Mouse (Mus musculus) liver, postnatal 0 days (tissue): ENCODE measurements around the gene Oaz3. TPM values are rescaled to one million over a fixed set of nuclear protein-coding genes. Genes with fewer than 3 reads are reported as not detected.

Source experiments
- ATAC-seq: fragments of 200-750 bp; cut with Nextera tagmentation; 2 replicates; pipeline ENCODE4 v1.8.0; 2017; ENCODE audit warnings: mild to moderate bottlenecking, moderate library complexity
- DNase-seq: peaks from one replicate; pipeline ENCODE4 v3.0.0-alpha.2; 2016
- H3K27ac ChIP-seq: fragments of 300-500 bp; sonication (generic); 2 replicates; pipeline ENCODE4 v1.5.1; 2014; ENCODE audit warnings: antibody characterized with exemption, moderate library complexity, mild to moderate bottlenecking, low read depth
- H3K27me3 ChIP-seq: fragments of 300-500 bp; sonication (generic); 2 replicates; pipeline ENCODE4 v1.6.1; 2014; ENCODE audit warnings: low read length, control low read depth, mixed read lengths; ENCODE audit not compliant: insufficient read depth
- H3K36me3 ChIP-seq: fragments of 300-500 bp; sonication (generic); replicated peaks from 2 replicates; pipeline ENCODE4 v1.6.1; 2014; ENCODE audit warnings: mild to moderate bottlenecking, control low read depth, low read length, moderate library complexity, mixed read lengths; ENCODE audit not compliant: insufficient read depth
- H3K4me1 ChIP-seq: fragments of 300-500 bp; sonication (generic); 2 replicates; pipeline ENCODE4 v1.6.1; 2014; ENCODE audit warnings: antibody characterized with exemption, mild to moderate bottlenecking, control low read depth; ENCODE audit not compliant: insufficient read depth
- H3K4me2 ChIP-seq: fragments of 300-500 bp; sonication (generic); 2 replicates; pipeline ENCODE4 v1.6.1; 2014; ENCODE audit warnings: low read depth, mild to moderate bottlenecking, low read length, moderate library complexity, mixed read lengths
- H3K4me3 ChIP-seq: fragments of 300-500 bp; sonication (generic); 2 replicates; pipeline ENCODE4 v1.5.1; 2014; ENCODE audit warnings: low read depth, low read length
- H3K9ac ChIP-seq: fragments of 300-500 bp; sonication (generic); replicated peaks from 2 replicates; pipeline ENCODE4 v1.6.1; 2014; ENCODE audit warnings: mild to moderate bottlenecking, moderate library complexity
- H3K9me3 ChIP-seq: fragments of 300-500 bp; sonication (generic); 2 replicates; pipeline ENCODE4 v1.6.1; 2016; ENCODE audit warnings: mild to moderate bottlenecking, control low read depth, low read length, mixed read lengths
- CTCF ChIP-seq: sonication (generic); IDR thresholded peaks from 2 replicates; pipeline ENCODE4 v1.5.1; 2016; ENCODE audit warnings: antibody characterized with exemption, low read depth
- EP300 ChIP-seq: IDR thresholded peaks from 2 replicates; pipeline ENCODE4 v1.6.1; 2016; ENCODE audit warnings: antibody characterized with exemption, low read depth, mild to moderate bottlenecking
- WGBS: fragments of 180-500 bp; shearing (Covaris S2); extraction: QIAGEN DNeasy Blood & Tissue Kit; methylation state at CpG from one replicate; pipeline ENCODE4 v1.1.7; 2014; ENCODE audit not compliant: insufficient replicate concordance; 5-methylcytosine and 5-hydroxymethylcytosine counted together
- polyA plus RNA-seq: library from polyadenylated mRNA; unstranded; fragments of >200 nt; fragmentation: Nextera tagmentation; extraction: Ambion mirVana; gene quantifications from 2 replicates; pipeline ENCODE4 v1.2.1, GENCODE M21; 2015

Oaz3 gene
- polyA plus RNA-seq, 1 experiment from 2014 or later: 0.38 TPM

DNA sequence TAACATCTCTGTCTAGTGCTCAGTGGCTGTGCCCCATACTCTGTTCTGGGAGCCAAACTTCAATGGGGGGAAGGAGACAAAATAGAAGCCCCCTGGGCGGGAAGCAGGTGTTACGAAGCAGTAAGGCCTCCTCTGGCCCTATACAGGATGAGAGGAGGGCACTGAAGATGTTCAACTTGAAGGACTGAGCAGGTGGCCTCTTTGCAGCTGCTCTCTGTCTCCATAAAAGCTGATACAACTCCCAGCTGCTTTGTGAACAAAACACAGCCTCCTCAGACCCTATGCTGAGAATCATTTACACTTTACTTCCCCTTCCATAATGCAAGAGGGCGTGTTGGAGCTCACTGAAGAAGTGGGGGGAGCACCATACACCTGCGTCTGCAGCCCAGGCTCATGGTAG lies 57.0 kb downstream of the Oaz3 start:
- Histone ChIP-seq H3K9me3 (no peaks in the 10 kb centered on the region), H3K4me2 (no peak overlapping the region), H3K4me1 (no peaks in the 10 kb centered on the region), H3K27me3 (no peaks in the 10 kb centered on the region), H3K27ac (no peak overlapping the region), H3K36me3 (no peaks in the 10 kb centered on the region), H3K9ac (no peak overlapping the region), H3K4me3 (no peak overlapping the region)
- TF ChIP-seq CTCF (no peak), EP300 (no peak)
- WGBS: 45% methylated on average over 4 of the region's 4 CpGs
- ATAC-seq (no peak), DNase-seq (no peak)

DNA sequence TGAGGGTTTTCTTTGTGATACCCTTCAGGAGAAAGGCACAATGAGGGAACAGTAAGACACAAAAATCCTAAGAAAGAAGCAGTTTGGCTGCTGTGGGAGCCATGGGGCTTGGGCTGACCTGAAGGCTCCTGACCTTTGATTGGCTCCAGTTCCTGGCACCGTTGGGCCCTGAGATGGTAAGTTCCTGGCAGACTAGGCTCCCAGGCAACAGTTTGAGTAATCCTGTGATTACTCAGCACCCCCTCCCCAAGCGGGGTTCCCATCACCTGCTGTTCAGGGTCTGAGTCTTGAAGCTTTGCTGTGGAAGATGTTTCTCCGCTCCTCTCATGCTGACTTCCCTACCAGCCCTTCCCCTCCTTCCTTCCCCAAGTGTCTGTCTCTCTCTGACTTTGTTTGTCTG lies 60.2 kb downstream of the Oaz3 start:
- Histone ChIP-seq H3K27ac (no peak overlapping the region), H3K4me1 (no peaks in the 10 kb centered on the region), H3K9ac (no peak overlapping the region), H3K4me3 (no peak overlapping the region), H3K36me3 (no peaks in the 10 kb centered on the region; the same call in 1 of the 2 replicates), H3K4me2 (no peak overlapping the region), H3K9me3 (no peaks in the 10 kb centered on the region), H3K27me3 (no peaks in the 10 kb centered on the region)
- ATAC-seq: no peak
- 66% methylated on average over 3 of the region's 3 CpGs for WGBS
- TF ChIP-seq EP300: no peak
- no peak for TF ChIP-seq CTCF
- no peak for DNase-seq

Other genes with a start within 250 kb of the Oaz3 start
- gene Gm5286, start 247.2 kb downstream of the Oaz3 start, polyA plus RNA-seq: not detected in 2 replicates
- not detected in 2 replicates for gene Gm4778, start 179.9 kb downstream of the Oaz3 start, polyA plus RNA-seq
- 15.6 and 16.3 TPM in 2 replicates for gene Them4, start 133.8 kb downstream of the Oaz3 start, polyA plus RNA-seq
- not detected in 2 replicates for gene Them5, start 101.8 kb downstream of the Oaz3 start, polyA plus RNA-seq
- gene C2cd4d, start 81.5 kb downstream of the Oaz3 start, polyA plus RNA-seq: 0.24 and 0.34 TPM in 2 replicates
- gene Rorc, start 71.1 kb downstream of the Oaz3 start, polyA plus RNA-seq: 5.4 and 6.6 TPM in 2 replicates
- 0.38 and 0.46 TPM in 2 replicates for gene Lingo4, start 45.4 kb downstream of the Oaz3 start, polyA plus RNA-seq
- 7.1 and 7.7 TPM in 2 replicates for gene Tdrkh, start 30.6 kb downstream of the Oaz3 start, polyA plus RNA-seq
- gene Mrpl9, start 597 bp downstream of the Oaz3 start, polyA plus RNA-seq: 27.4 and 28.7 TPM in 2 replicates
- 0.04 and 0.06 TPM in 2 replicates for gene Celf3, start 34.4 kb upstream of the Oaz3 start, polyA plus RNA-seq
- gene Riiad1, start 36.4 kb upstream of the Oaz3 start, polyA plus RNA-seq: 0.34 TPM in 1 of 2 replicates, not detected in the other
- gene Snx27, start 138.8 kb upstream of the Oaz3 start, polyA plus RNA-seq: 9.9 and 10.1 TPM in 2 replicates
- gene Gm10972, start 199.2 kb upstream of the Oaz3 start, polyA plus RNA-seq: not detected in 2 replicates
- gene Tuft1, start 215.0 kb upstream of the Oaz3 start, polyA plus RNA-seq: 7.5 and 8.1 TPM in 2 replicates
- gene Selenbp2, start 249.6 kb upstream of the Oaz3 start, polyA plus RNA-seq: 35.1 and 39.9 TPM in 2 replicates